Mouse (Mus musculus) heart, embryonic 12.5 days (tissue): ENCODE results near the gene Phf20. TPM values are rescaled to one million over a fixed set of nuclear protein-coding genes. Genes with fewer than 3 reads are reported as not detected.

Source experiments
- ATAC-seq: fragments of 200-750 bp; cut with Nextera tagmentation; 2 replicates; pipeline ENCODE4 v1.8.0; 2017; ENCODE audit warnings: moderate TSS enrichment, moderate library complexity; ENCODE audit not compliant: insufficient number of reproducible peaks, low FRiP score
- H3K27ac ChIP-seq: fragments of 300-500 bp; sonication (generic); 2 replicates; pipeline ENCODE4 v1.5.1; 2016; ENCODE audit warnings: mild to moderate bottlenecking, moderate library complexity; ENCODE audit not compliant: poor library complexity, severe bottlenecking
- H3K27me3 ChIP-seq: fragments of 300-500 bp; sonication (generic); replicated peaks from 2 replicates; pipeline ENCODE4 v1.6.1; 2016; ENCODE audit warnings: mild to moderate bottlenecking, moderate library complexity
- H3K36me3 ChIP-seq: fragments of 300-500 bp; sonication (generic); 2 replicates; pipeline ENCODE4 v1.6.1; 2016; ENCODE audit warnings: mild to moderate bottlenecking, moderate library complexity
- H3K4me1 ChIP-seq: fragments of 300-500 bp; sonication (generic); replicated peaks from 2 replicates; pipeline ENCODE4 v1.6.1; 2016; ENCODE audit warnings: mild to moderate bottlenecking
- H3K4me2 ChIP-seq: fragments of 300-500 bp; sonication (generic); 2 replicates; pipeline ENCODE4 v1.6.1; 2016; ENCODE audit warnings: mild to moderate bottlenecking, moderate library complexity
- H3K4me3 ChIP-seq: fragments of 300-500 bp; sonication (generic); 2 replicates; pipeline ENCODE4 v1.5.1; 2016; ENCODE audit warnings: mild to moderate bottlenecking
- H3K9ac ChIP-seq: fragments of 300-500 bp; sonication (generic); 2 replicates; pipeline ENCODE4 v1.6.1; 2016; ENCODE audit warnings: mild to moderate bottlenecking, moderate library complexity
- H3K9me3 ChIP-seq: fragments of 300-500 bp; sonication (generic); replicated peaks from 2 replicates; pipeline ENCODE4 v1.6.1; 2016; ENCODE audit warnings: mild to moderate bottlenecking, moderate library complexity
- WGBS: fragments of 180-500 bp; shearing (Covaris S2); methylation state at CpG from one replicate; pipeline ENCODE4 v1.1.7; 2016; 5-methylcytosine and 5-hydroxymethylcytosine counted together
- polyA plus RNA-seq: library from polyadenylated mRNA; unstranded; fragments of >200 nt; fragmentation: Nextera tagmentation; extraction: Ambion mirVana; gene quantifications from 2 replicates; pipeline ENCODE4 v1.2.1, GENCODE M21; 2016

The Phf20 gene
- polyA plus RNA-seq, 1 experiment from 2014 or later = 52.5 TPM

DNA sequence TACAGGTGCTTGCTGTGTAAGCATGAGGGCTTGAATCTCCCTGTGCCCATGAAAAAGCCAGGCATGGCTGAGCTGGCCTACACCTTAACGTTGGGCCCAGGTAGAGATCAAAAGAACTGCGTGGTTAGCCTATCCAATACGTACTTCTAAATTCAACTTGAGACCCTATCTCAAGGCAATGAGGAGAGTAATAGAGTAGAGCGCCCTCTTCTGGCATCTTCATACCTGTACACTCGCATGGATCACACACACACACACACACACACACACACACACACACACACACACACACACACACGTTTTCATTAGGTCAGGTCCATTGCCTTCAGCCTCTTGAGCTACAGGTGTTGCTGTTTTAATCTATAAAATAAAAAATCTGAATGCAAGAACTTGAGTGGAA is 118.5 kb downstream of the Phf20 start:
- Histone ChIP-seq H3K4me3 (no peak overlapping the region), H3K9me3 (no peaks in the 10 kb centered on the region; the same call in 1 of the 2 replicates), H3K9ac (no peak overlapping the region), H3K36me3 (peaks cover 12% of the 10 kb centered on the region), H3K4me2 (no peak overlapping the region), H3K27ac (no peak overlapping the region), H3K4me1 (peaks cover 10% of the 10 kb centered on the region), H3K27me3 (no peaks in the 10 kb centered on the region)
- ATAC-seq = no peak
- 90% methylated on average over 6 of the region's 6 CpGs for WGBS

DNA sequence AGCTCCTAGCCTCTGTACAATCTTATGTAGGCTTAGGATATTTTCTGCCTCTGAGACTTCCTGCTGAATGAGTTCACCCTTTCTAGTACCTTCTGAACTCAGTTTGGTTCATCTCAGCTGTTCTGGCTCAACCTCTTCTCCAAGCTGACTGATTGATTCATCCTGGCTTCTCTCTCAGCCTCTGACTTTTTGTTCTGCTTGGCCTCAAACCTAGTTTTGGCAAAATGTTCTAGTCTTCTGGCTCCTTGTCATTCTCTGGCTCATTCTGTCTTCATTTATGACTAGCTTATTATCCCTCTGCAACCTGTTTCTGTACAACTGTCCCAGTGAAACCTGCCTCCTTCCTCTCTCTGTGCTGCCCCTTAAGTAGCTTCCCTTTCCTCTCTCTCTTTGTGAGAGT is 122.2 kb downstream of the Phf20 start:
- no peak for ATAC-seq
- H3K4me1 ChIP-seq = peaks cover 3% of the 10 kb centered on the region; the same call in 1 of the 2 replicates
- no peak overlapping the region for H3K4me2 ChIP-seq
- H3K4me3 ChIP-seq = no peak overlapping the region
- peaks cover 6% of the 10 kb centered on the region; the same call in 1 of the 2 replicates for H3K9me3 ChIP-seq
- no peak overlapping the region for H3K9ac ChIP-seq
- H3K27me3 ChIP-seq = no peaks in the 10 kb centered on the region
- H3K27ac ChIP-seq = no peak overlapping the region
- peaks cover 9% of the 10 kb centered on the region; the same call in 1 of the 2 replicates for H3K36me3 ChIP-seq

DNA sequence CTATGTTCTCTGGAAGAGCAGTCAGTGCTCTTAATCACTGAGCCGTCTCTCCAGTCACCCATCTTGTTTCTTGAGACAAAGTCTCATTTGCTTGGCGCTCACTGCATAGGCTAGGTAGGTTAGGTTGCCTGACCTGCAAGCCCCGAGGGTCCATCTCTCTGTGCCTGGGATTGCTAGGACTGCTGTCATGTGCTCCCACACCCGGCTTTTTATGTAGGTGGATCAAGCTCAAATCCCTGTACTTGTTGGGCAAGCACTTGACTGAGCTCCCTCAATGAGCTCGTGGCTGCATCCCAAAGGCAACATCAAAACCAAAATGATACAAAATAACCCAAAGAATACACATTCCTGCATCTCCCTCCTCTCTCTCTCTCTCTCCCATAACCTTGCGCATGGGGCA is 125.3 kb downstream of the Phf20 start:
- 0 out of 2 replicates have a peak, but pooled peaks cover 4% of the 10 kb centered on the region for H3K36me3 ChIP-seq
- H3K4me3 ChIP-seq = no peak overlapping the region
- H3K27me3 ChIP-seq = no peaks in the 10 kb centered on the region
- H3K4me2 ChIP-seq = no peak overlapping the region
- H3K27ac ChIP-seq = no peak overlapping the region
- no peak overlapping the region for H3K9ac ChIP-seq
- no peak for ATAC-seq
- H3K9me3 ChIP-seq = 0 out of 2 replicates have a peak, but pooled peaks cover 6% of the 10 kb centered on the region
- H3K4me1 ChIP-seq = peaks cover 18% of the 10 kb centered on the region
- 85% methylated on average over 6 of the region's 6 CpGs for WGBS

DNA sequence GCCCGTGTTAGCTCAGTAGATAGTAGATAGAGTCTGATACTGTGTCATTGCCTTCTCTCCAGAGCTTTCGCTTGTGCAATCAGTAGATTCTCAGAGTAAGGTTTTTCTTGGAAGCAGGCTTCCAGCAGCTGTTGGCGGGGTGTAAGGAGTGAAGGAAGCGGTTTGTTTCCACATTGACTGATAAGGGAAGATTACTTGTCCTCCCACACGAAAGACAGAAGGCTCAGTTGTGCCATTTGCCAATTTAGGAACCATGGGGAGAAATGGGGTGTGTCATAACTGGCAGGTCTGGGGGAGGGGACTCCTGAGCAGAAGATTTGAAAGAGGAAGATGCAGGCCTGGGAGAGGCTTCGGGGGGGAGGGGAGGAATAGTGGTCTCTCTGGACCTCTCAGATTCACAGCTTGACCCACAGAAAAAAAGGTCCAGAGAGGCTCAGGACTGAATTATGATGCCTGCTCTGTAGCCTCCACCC is 127.9 kb downstream of the Phf20 start:
- ATAC-seq = peak; percentile 77
- Histone ChIP-seq H3K27me3 (no peaks in the 10 kb centered on the region), H3K27ac (peak overlapping the region; percentile 72), H3K4me2 (peak overlapping the region; percentile 32), H3K4me3 (no peak overlapping the region), H3K36me3 (peaks cover 4% of the 10 kb centered on the region; the same call in 1 of the 2 replicates), H3K9me3 (peaks cover 9% of the 10 kb centered on the region; the same call in 1 of the 2 replicates), H3K9ac (no peak overlapping the region; the same call in 1 of the 2 replicates), H3K4me1 (peaks cover 18% of the 10 kb centered on the region)
- WGBS = 12% methylated on average over 6 of the region's 6 CpGs

DNA sequence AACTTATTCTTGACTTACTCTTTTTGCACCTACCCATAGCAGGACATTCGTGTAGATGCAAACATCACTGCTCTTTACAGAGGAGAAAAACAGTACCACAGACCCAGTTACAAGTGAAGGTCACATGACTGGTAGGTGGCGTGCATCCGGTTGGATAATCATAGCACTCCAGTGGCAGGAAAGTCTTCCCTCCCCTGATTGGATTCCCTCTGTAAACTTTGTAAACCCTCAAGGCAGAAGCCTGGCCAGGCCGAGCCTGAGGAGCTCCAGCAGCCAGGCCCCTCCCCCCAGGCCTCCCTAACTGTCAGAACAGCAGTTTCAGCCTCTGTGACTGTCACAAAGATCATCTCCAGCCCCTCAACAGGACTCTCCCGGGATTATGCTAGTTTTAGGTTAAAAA is 128.4 kb downstream of the Phf20 start:
- H3K4me3 ChIP-seq = no peak overlapping the region
- peaks cover 11% of the 10 kb centered on the region; the same call in 1 of the 2 replicates for H3K9me3 ChIP-seq
- peak overlapping the region; percentile 32 for H3K4me2 ChIP-seq
- H3K27me3 ChIP-seq = no peaks in the 10 kb centered on the region
- H3K4me1 ChIP-seq = peaks cover 18% of the 10 kb centered on the region
- WGBS = 17% methylated on average over 5 of the region's 5 CpGs
- H3K9ac ChIP-seq = peak overlapping the region; percentile 27; the same call in 1 of the 2 replicates
- peak; percentile 84 for ATAC-seq
- peaks cover 4% of the 10 kb centered on the region; the same call in 1 of the 2 replicates for H3K36me3 ChIP-seq
- H3K27ac ChIP-seq = peak overlapping the region; percentile 72

DNA sequence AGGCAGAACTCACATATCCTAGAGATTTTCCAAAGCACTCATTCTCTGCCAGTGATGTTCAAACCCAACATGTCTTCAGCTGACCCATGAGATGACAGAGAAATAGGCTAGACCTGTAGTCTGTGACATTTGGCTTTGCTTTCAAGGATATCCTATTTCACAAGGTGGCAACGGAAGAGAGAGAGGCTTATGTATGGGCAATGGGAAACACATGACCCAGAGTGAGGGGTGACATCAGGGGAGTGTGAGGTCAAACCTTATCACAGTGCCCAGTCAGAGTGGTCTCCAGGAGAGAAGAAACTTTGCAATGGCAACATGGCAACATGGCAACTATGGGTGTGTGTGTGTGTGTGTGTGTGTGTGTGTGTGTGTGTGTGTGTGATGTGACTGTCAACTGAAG is 134.4 kb downstream of the Phf20 start:
- no peak overlapping the region for H3K9ac ChIP-seq
- peaks cover 6% of the 10 kb centered on the region; the same call in 1 of the 2 replicates for H3K9me3 ChIP-seq
- H3K4me3 ChIP-seq = no peak overlapping the region
- no peak overlapping the region for H3K27ac ChIP-seq
- no peaks in the 10 kb centered on the region; the same call in 1 of the 2 replicates for H3K36me3 ChIP-seq
- no peak for ATAC-seq
- 68% methylated on average over 1 of the region's 1 CpGs for WGBS
- no peaks in the 10 kb centered on the region for H3K4me1 ChIP-seq
- no peaks in the 10 kb centered on the region for H3K27me3 ChIP-seq
- H3K4me2 ChIP-seq = no peak overlapping the region

- Histone ChIP-seq H3K36me3 (no peaks in the 10 kb centered on the region; the same call in 1 of the 2 replicates), H3K4me3 (no peak overlapping the region), H3K9me3 (peaks cover 6% of the 10 kb centered on the region; the same call in 1 of the 2 replicates), H3K27ac (no peak overlapping the region), H3K27me3 (no peaks in the 10 kb centered on the region), H3K9ac (no peak overlapping the region), H3K4me2 (no peak overlapping the region), H3K4me1 (no peaks in the 10 kb centered on the region)
- ATAC-seq = no peak
- 68% methylated on average over 7 of the region's 7 CpGs for WGBS
Measured at GRCm38 (mm10) chr2:156331446-156331965, 135.2 kb downstream of the Phf20 start.

- no peaks in the 10 kb centered on the region for H3K27me3 ChIP-seq
- no peak overlapping the region for H3K9ac ChIP-seq
- no peak for ATAC-seq
- no peak overlapping the region for H3K4me3 ChIP-seq
- H3K9me3 ChIP-seq = no peaks in the 10 kb centered on the region
- H3K36me3 ChIP-seq = no peaks in the 10 kb centered on the region
- no peak overlapping the region for H3K4me2 ChIP-seq
- peaks cover 9% of the 10 kb centered on the region for H3K4me1 ChIP-seq
- 71% methylated on average over 4 of the region's 4 CpGs for WGBS
- H3K27ac ChIP-seq = no peak overlapping the region
Measured at GRCm38 (mm10) chr2:156340078-156340477, 143.8 kb downstream of the Phf20 start.

- 48% methylated on average over 12 of the region's 12 CpGs for WGBS
- no peak overlapping the region for H3K9ac ChIP-seq
- peak overlapping the region; percentile 38 for H3K4me2 ChIP-seq
- H3K36me3 ChIP-seq = no peaks in the 10 kb centered on the region
- no peak for ATAC-seq
- H3K27ac ChIP-seq = no peak overlapping the region
- H3K4me3 ChIP-seq = no peak overlapping the region
- H3K27me3 ChIP-seq = no peaks in the 10 kb centered on the region
- H3K4me1 ChIP-seq = peaks cover 11% of the 10 kb centered on the region
- no peaks in the 10 kb centered on the region for H3K9me3 ChIP-seq
Measured at GRCm38 (mm10) chr2:156344775-156345532, 148.7 kb downstream of the Phf20 start.

- WGBS = 70% methylated on average over 4 of the region's 4 CpGs
- Histone ChIP-seq H3K4me3 (no peak overlapping the region), H3K27me3 (no peaks in the 10 kb centered on the region), H3K9ac (no peak overlapping the region), H3K27ac (no peak overlapping the region), H3K36me3 (no peaks in the 10 kb centered on the region), H3K9me3 (no peaks in the 10 kb centered on the region; the same call in 1 of the 2 replicates), H3K4me2 (no peak overlapping the region), H3K4me1 (peaks cover 11% of the 10 kb centered on the region)
- no peak for ATAC-seq
Measured at GRCm38 (mm10) chr2:156348812-156349211, 152.5 kb downstream of the Phf20 start.

- no peaks in the 10 kb centered on the region for H3K36me3 ChIP-seq
- no peak overlapping the region for H3K9ac ChIP-seq
- H3K4me3 ChIP-seq = no peak overlapping the region
- H3K27ac ChIP-seq = no peak overlapping the region
- H3K4me1 ChIP-seq = peaks cover 8% of the 10 kb centered on the region
- 79% methylated on average over 4 of the region's 4 CpGs for WGBS
- ATAC-seq = no peak
- H3K27me3 ChIP-seq = no peaks in the 10 kb centered on the region
- no peaks in the 10 kb centered on the region; the same call in 1 of the 2 replicates for H3K9me3 ChIP-seq
- H3K4me2 ChIP-seq = no peak overlapping the region
Measured at GRCm38 (mm10) chr2:156349286-156349848, 153.1 kb downstream of the Phf20 start.
